Mouse (Mus musculus): ENCODE data around the gene Hdhd3.
"Not testable (repeated sequence)": the region's sequence is repeated elsewhere in the genome, so short reads cannot be mapped to it uniquely, and the experiment has no call there.

Gene Hdhd3

DNA sequence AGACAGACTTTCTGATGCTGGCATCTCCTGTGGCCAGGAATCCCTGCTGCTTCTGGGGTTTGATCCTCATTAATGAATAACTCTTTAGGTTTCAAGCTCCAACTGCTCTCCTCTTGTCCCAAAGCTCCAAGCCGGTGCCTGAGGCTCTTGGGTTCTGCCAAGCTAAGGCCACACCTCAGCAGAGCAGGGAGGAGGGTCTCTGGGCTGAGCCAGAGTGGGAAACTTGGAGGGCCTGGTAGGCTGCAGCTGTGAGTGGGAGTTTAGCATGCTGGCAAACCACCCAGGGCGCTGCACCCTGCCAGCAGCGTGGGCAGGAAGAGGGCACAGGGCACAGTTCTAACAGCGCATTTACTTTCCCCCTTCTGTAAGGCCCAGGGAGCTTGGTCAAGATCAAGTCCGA is 5.6 kb upstream of the Hdhd3 start:
- DNase-seq = no peak

- DNase-seq = no peak
Observed at GRCm38 (mm10) chr4:62506798-62507197, 3.5 kb upstream of the Hdhd3 start.

DNA sequence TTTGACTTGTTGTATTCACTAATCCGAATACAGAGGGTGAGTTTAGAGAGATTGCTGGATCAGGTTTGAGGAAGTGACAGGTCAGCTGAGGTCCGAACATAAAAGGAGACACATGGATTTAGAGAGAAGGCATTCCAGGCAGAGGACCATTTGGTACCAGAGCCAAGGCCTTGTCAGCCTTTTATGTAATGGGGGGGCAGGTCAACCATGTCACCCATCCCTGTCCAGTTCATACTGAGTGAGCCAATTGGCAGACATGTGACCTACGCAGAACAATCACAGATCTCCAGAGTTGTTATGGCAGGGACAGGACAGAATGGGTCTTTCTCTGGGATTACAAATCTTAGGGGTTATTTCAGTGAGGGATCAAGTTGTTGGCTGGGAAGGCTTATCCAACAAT is 2.7 kb upstream of the Hdhd3 start:
- DNase-seq = no peak

- no peak for DNase-seq
Observed at GRCm38 (mm10) chr4:62502969-62503368, 298 bp downstream of the Hdhd3 start.

DNA sequence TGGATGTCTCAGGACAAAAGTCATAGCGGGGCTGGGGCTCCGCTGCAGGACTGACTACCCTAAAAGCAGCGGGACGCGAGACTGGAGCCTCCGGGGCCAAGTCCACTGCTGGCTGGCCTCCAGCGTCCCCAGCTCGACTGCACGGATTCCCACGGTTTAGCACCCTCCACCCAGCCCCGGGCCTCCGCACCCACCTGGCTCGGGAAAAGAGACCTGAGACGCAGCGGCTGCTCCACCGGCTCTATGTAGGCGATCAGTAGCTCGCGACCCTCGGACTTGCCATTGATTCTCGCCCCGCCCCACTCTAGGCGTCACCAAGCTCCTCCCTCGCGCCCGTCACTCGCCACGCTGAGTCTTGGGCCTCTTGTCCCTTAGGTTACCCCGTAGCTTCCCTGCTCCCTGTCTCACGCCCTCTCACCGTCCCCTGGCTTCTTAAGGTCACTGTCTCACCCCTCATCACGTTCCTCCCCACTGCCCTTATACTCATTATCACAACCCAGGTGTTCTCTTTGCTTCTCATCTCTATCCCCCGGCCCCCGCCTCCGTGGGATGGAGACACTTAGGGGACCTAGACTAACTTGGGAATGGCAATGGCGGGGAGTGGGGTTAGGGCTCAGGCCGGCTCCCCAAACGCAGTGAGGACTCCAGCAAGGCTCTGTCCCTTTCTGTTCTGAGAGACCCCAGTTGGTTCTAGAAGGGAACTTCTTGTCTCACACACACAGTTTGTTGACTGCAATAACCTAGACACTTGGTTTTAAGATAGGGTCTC is 1.1 kb downstream of the Hdhd3 start:
- peak; percentile 90 for DNase-seq

- no peak for DNase-seq
Observed at GRCm38 (mm10) chr4:62501534-62501933, 1.7 kb downstream of the Hdhd3 start.

- DNase-seq = no peak
Observed at GRCm38 (mm10) chr4:62500799-62501198, 2.5 kb downstream of the Hdhd3 start.

GRCm38 (mm10) chr4:62496815-62497214 is 6.5 kb downstream of the Hdhd3 start:
- peak; percentile 59 for DNase-seq

DNA sequence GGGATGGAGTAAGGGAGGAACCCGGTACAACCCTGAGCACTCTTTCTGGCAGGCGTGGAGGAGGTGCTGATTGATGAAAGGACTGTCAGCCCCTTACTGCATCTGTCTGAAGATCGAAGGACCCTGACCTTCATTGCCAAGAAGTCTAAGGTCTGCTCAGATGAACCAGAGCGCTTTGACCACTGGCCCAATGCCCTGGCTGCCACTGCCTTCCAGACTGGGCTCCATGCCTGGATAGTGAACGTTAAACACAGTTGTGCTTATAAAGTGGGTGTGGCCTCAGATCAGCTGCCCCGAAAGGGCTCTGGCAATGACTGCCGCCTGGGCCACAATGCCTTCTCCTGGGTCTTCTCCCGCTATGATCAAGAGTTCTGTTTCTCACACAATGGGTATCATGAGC is 7.3 kb downstream of the Hdhd3 start:
- no peak for DNase-seq

GRCm38 (mm10) chr4:62494230-62494629 is 9.0 kb downstream of the Hdhd3 start:
- DNase-seq = no peak

DNA sequence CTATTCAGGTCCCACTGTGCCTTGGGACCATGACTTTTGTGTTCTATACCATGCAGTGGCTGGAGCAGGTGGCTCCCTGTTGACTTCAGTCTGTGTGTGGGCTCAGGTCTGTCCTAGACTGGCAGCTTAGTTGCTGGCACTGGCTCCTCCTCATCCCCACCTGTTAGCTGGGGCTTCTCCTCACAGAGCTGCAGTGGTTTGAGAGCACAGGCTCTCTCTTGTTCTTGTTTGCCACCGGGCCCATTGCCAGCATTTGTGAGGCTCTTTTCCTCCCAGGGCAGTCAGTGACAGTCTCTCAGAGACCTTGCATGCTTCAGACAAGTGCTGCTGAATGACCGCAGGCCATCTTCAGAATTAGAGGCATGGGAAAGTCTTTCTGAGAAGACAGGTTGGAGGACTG is 10.6 kb downstream of the Hdhd3 start:
- no peak for DNase-seq

GRCm38 (mm10) chr4:62487914-62488313 is 15.4 kb downstream of the Hdhd3 start:
- no peak for DNase-seq

- DNase-seq = no peak
Observed at GRCm38 (mm10) chr4:62487172-62487571, 16.1 kb downstream of the Hdhd3 start.

DNA sequence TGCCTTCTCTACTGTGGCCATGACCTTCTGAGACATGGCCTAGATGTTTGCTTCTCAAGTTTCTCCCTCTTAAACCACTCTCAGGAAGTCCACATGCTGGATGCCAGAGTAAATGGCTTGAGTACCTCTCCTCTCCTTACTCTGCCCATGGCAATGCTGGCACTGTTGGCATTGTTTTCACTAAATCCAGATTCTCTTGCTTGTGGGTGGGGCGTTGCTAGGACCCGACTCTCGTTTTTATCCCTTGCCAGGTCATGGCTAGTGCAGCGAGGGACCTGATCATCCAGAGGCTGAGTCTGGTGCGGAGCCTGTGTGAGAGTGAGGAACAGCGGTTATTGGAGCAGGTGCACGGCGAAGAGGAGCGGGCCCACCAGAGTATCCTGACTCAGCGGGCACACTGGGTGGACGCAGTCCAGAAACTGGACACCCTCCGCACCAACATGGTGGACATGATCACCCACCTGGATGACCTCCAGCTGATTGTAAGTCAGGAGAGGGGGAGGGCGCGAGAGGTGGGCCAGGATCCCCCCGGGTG is 17.0 kb downstream of the Hdhd3 start:
- no peak for DNase-seq

DNA sequence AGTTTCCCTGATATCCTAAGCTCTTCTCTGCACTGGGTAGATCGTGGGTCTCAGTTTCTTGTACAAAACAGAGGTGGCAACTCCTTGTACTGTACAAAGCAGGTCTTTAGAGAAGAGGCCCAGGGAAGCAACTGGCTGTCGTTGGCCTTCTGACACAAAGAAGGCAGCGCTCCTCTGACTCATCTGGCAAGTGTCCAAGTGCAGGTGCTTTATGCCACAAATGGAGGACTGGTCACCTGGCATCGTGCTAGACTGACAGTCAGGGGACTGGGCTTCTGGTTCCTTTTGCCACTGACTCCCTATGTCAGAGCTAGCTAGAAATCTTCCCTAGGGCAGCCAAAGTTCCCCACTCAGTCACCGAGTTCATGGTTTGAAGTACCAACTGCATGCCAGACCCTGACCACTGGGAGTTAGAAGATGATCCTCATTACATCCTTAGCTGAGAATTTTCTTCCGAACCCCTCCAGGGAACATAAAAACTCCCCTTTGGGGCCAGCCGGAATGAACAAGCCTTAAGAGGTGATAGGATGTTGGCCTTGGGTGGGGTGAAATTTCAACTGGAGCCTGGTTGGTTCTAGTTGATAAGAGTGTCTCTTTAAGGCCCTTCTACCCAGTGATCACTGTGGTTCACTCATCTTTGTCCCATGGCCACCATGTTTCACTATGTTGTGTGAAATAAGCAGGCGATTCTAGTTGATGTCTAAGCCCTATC is 17.7 kb downstream of the Hdhd3 start:
- DNase-seq = no peak

GRCm38 (mm10) chr4:62484928-62485327 is 18.3 kb downstream of the Hdhd3 start:
- DNase-seq = no peak

- DNase-seq = no peak
Observed at GRCm38 (mm10) chr4:62480709-62481605, 22.3 kb downstream of the Hdhd3 start.

DNA sequence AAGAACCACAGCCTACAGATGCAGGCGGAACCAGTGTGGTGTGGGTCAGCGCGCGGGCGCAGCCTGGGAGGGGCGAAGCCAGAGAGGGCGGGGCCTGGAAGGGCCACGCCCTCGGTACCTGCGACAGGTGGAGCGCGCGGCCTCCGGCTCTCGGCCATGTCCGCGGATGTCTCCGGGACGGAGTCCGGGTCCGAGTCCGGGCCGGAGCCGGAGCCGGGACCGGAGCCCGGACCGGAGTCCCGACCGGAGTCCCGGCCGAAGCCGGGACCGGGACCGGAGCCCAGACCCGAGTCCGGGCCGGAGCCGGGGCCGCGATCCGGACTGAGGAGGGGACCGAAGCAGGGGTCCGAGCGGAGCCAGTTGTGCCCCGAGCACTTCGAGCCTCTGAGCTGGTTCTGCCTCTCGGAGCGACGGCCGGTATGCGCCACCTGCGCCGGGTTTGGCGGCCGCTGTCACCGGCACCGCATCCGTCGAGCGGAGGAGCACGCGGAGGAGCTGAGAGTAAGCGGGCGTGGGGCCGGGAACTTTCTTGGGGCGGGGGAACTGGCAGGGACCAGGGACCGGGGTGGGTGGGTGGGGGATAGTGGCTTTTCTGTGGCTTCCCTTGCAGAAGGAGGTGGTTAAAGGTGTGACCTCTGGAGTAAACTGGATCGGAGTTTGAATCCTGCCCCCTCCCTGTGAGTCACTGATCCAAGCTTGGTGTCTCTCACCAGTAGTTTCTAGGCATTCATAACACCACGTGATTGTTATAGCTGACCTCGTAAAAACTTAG is 23.1 kb downstream of the Hdhd3 start, which contains the start of gene Bspry:
TSS of gene Bspry (plus strand) at position 117 of the 772 bp plus-strand sequence.
- no peak for DNase-seq

DNA sequence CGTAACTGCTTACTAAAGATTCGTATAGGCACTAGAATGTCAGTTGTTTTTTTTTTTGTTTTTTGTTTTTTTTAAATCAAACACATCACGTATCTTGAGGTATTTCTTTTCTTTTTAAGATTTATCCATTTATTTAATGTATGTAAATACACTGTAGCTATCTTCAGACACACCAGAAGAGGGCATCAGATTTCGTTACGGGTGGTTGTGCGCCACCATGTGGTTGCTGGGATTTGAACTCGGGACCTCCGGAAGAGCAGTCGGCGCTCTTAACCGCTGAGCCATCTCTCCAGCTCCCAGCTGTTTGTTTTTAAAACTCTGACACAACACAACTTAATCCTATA is 23.7 kb downstream of the Hdhd3 start:
- not testable (repeated sequence) for DNase-seq

- no peak for DNase-seq
Observed at GRCm38 (mm10) chr4:62477542-62478244, 25.6 kb downstream of the Hdhd3 start.

GRCm38 (mm10) chr4:62475793-62476192 is 27.5 kb downstream of the Hdhd3 start:
- DNase-seq = no peak

DNA sequence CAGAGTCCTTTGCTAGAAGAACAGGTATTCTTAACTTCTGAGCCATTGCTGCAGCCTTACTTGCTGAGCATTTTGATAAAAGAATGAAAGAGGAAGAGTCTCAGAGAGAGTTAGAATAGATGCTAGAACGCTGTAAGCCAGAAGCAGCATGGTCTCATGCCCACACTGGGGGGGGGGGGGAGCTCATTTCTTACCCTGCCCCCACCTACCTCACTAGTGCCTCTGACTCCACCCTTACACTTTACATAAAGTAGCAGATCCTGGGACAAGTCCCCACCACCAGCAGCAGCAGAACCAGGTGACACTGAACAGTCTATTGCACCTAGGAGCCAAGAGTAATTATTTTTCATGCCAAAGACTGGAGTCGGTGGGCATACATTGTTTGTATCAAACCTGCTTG is 28.1 kb downstream of the Hdhd3 start:
- no peak for DNase-seq

All from right cerebral cortex, postnatal 25 days (tissue).